Comparison of ENCODE assay signal across 15 mouse cellular contexts in genomic region chr8:108625571-108626120, GRCm38 (mm10).
A peak's percentile ranks its signal among the peaks of the same experiment; 100 is the strongest.
DNase-seq lines count a peak whose midpoint lies in the region.
"Had no signal": no experiment of that assay in that cellular context is flagged by ENCODE, and none has a peak within 500 bp of the region (broad histone marks: within the 10 kb centered on the region; RNA-seq: fewer than 3 reads in every experiment).

No protein-coding gene starts in this region.

- DNase-seq in adrenal gland, adult (ENCODE audit: inconsistent age in 2 of 2, low spot score in 1 of 2): peak; percentile 76 to 89
- DNase-seq in adrenal gland, postnatal 4 days (ENCODE audit: low spot score in 2 of 2): no peak
- DNase-seq in adrenal gland, adult 2 months: peak; percentile 77
- DNase-seq in adrenal gland, postnatal 10 days: peak; percentile 54
- peak; percentile 31 for DNase-seq in adrenal gland, postnatal 25 days
- DNase-seq in kidney, postnatal 25 days: no peak
- no peak for DNase-seq in lung, postnatal 36 days
- DNase-seq in embryo, embryonic 11 days: no peak
- DNase-seq: B cell, adult 2 months; cerebellum, adult 11-12 months; cerebellum, adult 2 months; cerebellum, adult 9-10 months; cerebellum, postnatal 10 days; cerebellum, postnatal 25 days; forebrain, postnatal 0 days had no signal

Comparison
In these comparisons a context has a peak if more than half of its experiments do, and no peak if none do; other contexts are left out.
1. DNase-seq: peak in adrenal gland, adult (2 of 2), adrenal gland, adult 2 months (single experiment), adrenal gland, postnatal 10 days (single experiment) and adrenal gland, postnatal 25 days (single experiment); none in adrenal gland, postnatal 4 days (0 of 2), kidney, postnatal 25 days (0 of 2), lung, postnatal 36 days (single experiment) and embryo, embryonic 11 days (single experiment).